Mouse (Mus musculus) bone marrow, adult 2 months (tissue): ENCODE data around the gene Ntrk3. TPM values are rescaled to one million over a fixed set of nuclear protein-coding genes. Genes with fewer than 3 reads are reported as not detected.

Experiments used
- H3K27ac ChIP-seq: fragments of 200-500 bp; 2 replicates; pipeline ENCODE4 v1.5.1; 2012; ENCODE audit warnings: low read depth, mild to moderate bottlenecking, control low read depth, inconsistent platforms, low read length; ENCODE audit not compliant: control insufficient read depth, poor library complexity, insufficient read depth
- H3K4me1 ChIP-seq: fragments of 200-500 bp; 2 replicates; pipeline ENCODE4 v1.6.1; 2011; ENCODE audit warnings: low read length; ENCODE audit not compliant: control insufficient read depth, insufficient read depth
- H3K4me3 ChIP-seq: fragments of 200-500 bp; replicated peaks from 2 replicates; pipeline ENCODE3; 2011; ENCODE audit warnings: mild to moderate bottlenecking, low read depth, low read length, control low read depth; ENCODE audit not compliant: control insufficient read depth
- CTCF ChIP-seq: fragments of 200-500 bp; IDR thresholded peaks from 2 replicates; pipeline ENCODE4 v1.5.1; 2011; ENCODE audit warnings: low read length, control low read depth; ENCODE audit not compliant: control insufficient read depth, insufficient read depth
- POLR2A ChIP-seq: fragments of 200-500 bp; IDR thresholded peaks from 2 replicates; pipeline ENCODE4 v1.6.1; 2011; ENCODE audit warnings: low read depth, mild to moderate bottlenecking, control low read depth, low read length, borderline replicate concordance; ENCODE audit not compliant: control insufficient read depth
- WGBS: fragments of 180-500 bp; shearing (Covaris S2); methylation state at CpG from one replicate; pipeline ENCODE4 v1.1.7; 2018; 5-methylcytosine and 5-hydroxymethylcytosine counted together
- polyA plus RNA-seq: library from polyadenylated mRNA; stranded (reverse); fragments of >200 nt; gene quantifications from 2 replicates; pipeline ENCODE4 v1.2.4, GENCODE M21; 2011; ENCODE audit warnings: low replicate concordance; ENCODE audit not compliant: missing spikeins, insufficient read depth, insufficient read length

The Ntrk3 gene
- polyA plus RNA-seq, 1 experiment, result 1.0 TPM

DNA sequence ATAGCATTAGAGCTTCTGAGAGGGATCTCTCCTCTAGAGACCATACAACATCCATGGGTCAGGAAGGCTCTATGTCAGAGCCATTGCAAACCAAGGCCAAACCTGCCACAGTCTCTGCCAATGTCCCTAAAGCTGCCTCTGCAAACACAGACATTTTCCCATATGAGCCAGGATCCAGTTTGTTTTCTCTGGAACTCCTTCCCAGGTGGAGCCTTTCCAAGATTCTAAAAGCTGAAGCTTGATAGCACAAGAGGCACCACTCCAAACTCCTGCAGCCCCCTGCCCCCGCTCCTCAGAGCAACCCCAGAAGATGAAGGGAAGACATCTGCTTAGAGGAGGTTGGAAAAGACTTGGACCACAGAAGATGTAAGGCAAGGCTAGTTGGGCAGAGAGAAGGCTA lies 432.8 kb downstream of the Ntrk3 start:
- no peak for TF ChIP-seq CTCF
- no peak for TF ChIP-seq POLR2A
- H3K27ac ChIP-seq, result no peak overlapping the region
- WGBS, result 87% methylated on average over 1 of the region's 1 CpGs
- no peaks in the 10 kb centered on the region for H3K4me1 ChIP-seq
- no peak overlapping the region for H3K4me3 ChIP-seq

DNA sequence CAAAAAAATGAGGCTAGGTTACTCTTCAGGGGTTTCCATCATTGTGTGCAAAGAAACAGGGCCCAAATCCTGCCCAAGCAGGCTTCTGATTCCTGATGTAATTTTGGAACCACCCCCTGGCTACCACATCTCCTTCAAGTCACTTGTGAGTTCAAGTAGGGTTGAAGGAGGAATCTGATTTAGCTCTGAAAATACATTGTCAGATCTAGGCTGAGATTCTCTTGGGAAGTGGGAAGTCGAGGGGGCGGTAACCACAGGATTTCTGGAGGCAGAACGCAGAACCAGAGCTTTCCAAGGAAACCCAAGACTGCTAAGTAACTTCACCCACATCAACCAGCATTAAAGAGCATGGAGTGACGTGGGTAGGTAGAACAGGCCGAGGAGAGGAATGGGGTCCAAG lies 440.5 kb downstream of the Ntrk3 start:
- no peak overlapping the region for H3K27ac ChIP-seq
- H3K4me3 ChIP-seq, result no peak overlapping the region
- WGBS, result 65% methylated on average over 5 of the region's 5 CpGs
- no peaks in the 10 kb centered on the region for H3K4me1 ChIP-seq
- no peak for TF ChIP-seq POLR2A
- no peak for TF ChIP-seq CTCF

DNA sequence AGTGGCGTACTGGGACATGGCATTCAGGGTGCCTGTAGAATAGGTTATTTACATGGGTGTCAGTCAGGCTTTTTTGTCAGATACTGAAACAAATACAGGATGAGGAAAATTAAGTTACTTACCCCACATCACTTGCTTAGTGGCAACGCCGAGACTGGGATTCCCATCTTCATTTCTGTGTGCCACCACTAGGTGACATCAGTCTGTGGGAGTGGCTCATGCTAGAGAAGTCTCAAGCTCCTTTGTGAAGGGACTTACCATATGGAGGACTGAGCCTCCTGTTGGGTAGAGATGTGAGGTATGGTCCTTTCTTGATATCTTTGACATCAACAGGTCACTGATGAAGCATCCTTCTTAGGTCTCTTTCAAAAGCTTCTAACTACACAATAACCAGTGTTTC lies 443.5 kb downstream of the Ntrk3 start:
- Histone ChIP-seq H3K4me1 (no peaks in the 10 kb centered on the region), H3K4me3 (no peak overlapping the region), H3K27ac (no peak overlapping the region)
- no peak for TF ChIP-seq CTCF
- no peak for TF ChIP-seq POLR2A
- 71% methylated on average over 3 of the region's 3 CpGs for whole genome bisulfite sequencing

DNA sequence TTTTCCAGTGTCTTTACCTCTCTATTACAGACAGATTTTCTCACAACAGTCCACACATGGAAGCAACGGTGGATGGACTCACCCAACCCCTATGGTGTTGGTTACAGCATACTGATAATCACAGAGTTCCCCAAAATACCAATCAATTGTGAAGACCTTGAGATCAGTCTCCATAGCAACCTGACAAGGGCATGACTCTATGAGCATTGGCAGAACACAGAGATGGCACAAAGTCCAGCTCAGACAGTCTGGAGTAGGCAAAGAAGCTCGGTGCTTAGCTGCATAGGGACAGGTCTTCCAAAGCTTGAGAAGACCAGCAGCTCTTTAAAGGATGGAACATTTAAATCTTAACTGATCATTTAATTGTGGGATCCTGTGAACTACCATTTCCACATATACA lies 447.6 kb downstream of the Ntrk3 start:
- WGBS, result 60% methylated on average over 2 of the region's 2 CpGs
- H3K27ac ChIP-seq, result no peak overlapping the region
- TF ChIP-seq CTCF, result no peak
- TF ChIP-seq POLR2A, result no peak
- H3K4me1 ChIP-seq, result no peaks in the 10 kb centered on the region
- no peak overlapping the region for H3K4me3 ChIP-seq

DNA sequence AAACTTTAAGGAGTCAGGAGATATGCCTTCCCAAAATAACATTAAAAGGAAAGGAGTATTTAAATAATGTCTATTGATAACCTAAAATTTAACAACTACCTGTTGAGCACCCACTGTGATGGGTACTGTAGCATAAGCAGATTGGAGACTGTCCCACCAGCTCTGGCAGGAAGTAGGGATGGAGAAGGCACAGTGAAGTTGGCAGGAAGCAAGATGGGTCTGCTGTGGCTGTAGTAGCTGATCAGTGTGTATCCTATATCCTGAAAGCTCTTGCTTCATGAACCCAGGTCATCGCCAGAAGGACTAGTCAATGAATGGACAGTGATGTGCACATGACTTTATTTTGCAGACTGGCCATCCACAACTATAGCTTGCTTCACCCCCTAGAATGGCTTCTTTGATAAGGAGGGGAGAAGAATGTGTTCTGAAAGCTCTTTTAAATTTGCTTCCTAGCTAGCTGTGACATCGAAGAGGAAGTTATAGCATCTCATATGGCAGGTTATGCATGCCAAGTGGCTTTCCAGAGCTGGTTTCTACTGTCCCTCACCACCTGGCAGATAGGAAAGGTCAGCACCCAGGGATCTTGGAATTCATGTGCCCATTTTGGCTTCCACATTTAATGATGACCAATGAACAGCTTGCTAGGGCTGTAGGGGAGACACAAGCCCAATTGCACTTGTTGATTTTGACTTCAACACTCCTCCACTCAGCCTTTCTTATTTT lies 451.1 kb downstream of the Ntrk3 start:
- Histone ChIP-seq H3K4me3 (no peak overlapping the region), H3K4me1 (no peaks in the 10 kb centered on the region), H3K27ac (no peak overlapping the region)
- TF ChIP-seq POLR2A, result no peak
- no peak for TF ChIP-seq CTCF
- WGBS, result 84% methylated on average over 2 of the region's 2 CpGs

DNA sequence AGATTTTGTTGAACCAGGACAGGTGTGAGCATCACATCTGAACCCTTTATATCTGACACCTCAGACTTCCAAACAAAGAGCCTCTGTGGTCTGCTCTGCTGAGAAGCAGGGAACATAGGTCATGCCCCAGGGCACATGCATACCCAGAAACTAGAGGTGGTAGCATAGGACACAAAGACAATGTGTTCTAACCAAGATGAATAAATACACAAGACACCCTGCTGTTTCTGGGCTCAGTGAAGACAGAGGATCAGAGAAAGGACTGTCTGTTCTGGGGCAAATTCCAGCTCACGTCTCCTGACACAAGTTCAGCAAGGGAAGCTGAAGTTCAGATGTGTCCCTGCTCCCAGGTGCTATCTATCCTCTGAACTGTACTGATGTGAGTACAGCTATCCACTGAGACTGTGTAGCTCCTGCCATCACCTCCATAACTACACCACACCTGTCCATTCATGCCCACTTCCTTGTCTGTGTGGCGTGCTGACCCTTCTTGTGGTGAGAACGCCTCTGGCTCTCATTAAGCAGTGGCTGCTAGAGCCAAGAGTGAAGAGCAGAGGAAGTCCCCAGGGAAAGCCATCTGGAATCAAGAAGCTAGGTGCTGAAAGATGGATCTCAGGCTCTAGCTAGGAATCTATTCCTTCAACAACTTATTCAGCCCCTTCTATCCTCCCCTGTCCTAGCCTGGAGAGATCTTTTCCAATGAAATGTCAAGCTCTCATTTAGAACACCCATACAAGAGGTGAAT lies 468.1 kb downstream of the Ntrk3 start:
- 65% methylated on average over 3 of the region's 3 CpGs for WGBS
- TF ChIP-seq POLR2A, result no peak
- no peak for TF ChIP-seq CTCF
- Histone ChIP-seq H3K27ac (no peak overlapping the region), H3K4me1 (no peaks in the 10 kb centered on the region), H3K4me3 (no peak overlapping the region)

DNA sequence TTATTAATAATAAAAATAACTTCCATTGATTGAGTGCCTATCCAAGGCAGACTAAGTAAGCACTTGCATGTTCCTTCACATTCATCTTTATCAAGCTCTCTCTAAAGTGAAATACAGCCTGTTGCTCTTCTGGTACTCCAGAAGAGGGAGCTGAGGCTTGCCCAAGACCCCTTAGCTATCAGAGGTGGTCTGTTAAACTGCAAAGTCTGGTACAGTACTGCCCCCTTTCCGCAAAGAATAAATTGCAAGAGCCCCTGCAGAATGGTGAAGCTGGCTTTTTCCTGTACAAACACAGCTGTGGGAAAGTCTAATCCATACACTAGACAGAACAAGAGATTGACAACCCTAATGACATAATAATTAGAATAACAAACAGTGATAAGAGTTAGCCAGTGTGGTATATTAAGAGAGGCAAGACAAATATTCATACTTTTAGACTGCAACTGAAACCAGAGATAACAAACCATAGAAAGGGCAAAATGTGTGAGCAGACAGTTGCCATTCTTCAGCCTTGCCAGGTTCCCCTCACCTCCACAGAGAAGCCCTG lies 470.3 kb downstream of the Ntrk3 start:
- 13% methylated on average over 1 of the region's 1 CpGs for WGBS
- no peak for TF ChIP-seq CTCF
- no peak for TF ChIP-seq POLR2A
- H3K4me3 ChIP-seq, result no peak overlapping the region

DNA sequence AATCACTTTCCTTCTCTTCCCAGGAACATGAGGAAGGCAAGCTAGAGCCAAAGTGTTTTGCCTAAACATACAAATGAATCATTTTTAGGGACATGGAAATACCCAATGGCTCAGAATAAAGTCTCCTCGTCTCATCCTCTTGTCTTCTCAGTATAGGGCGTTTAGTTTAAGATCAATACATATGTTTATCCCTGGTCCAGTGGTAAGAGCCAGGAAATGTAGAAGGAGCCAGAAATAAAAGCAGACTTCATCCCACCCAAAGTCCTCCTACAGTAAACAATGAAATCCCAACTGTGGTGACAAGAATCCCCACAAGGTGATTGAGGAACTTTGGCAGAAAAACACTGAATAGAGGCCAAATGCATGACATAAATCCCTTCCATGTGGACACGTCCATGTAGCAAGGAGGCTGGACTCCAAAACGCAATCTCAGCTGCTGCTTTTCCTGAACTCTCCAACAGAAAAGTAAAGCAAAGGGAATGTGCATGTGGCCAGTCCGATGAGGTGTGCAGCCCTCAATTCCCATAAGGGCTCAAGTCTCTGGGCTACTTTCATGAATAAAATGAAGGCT lies 473.3 kb downstream of the Ntrk3 start:
- no peaks in the 10 kb centered on the region for H3K4me1 ChIP-seq
- 70% methylated on average over 5 of the region's 5 CpGs for WGBS
- H3K27ac ChIP-seq, result no peak overlapping the region
- TF ChIP-seq CTCF, result no peak
- no peak for TF ChIP-seq POLR2A
- H3K4me3 ChIP-seq, result no peak overlapping the region

More for the DNA sequence above, 470.3 kb downstream of the Ntrk3 start:
- Histone ChIP-seq H3K27ac (no peak overlapping the region), H3K4me1 (no peaks in the 10 kb centered on the region)
